Mouse (Mus musculus) adrenal gland, adult 18-20 months (tissue): ENCODE measurements around the gene Arvcf. TPM values are rescaled to one million over a fixed set of nuclear protein-coding genes. Genes with fewer than 3 reads are reported as not detected.

ENCODE experiments used
- DNase-seq, 2 experiments: peaks; one replicate each; pipeline ENCODE4 v3.0.0; 2021 to 2022; ENCODE audit warnings: low spot score in 2 of 2
- total RNA-seq, 2 experiments: library from RNA; stranded (reverse); gene quantifications; 1 replicate in 1 of 2; 2 replicates in 1 of 2; pipeline ENCODE4 v1.2.3; 2021

Gene Arvcf
- total RNA-seq, 2 experiments from 2014 or later: 26.6 to 27.5 TPM

DNA sequence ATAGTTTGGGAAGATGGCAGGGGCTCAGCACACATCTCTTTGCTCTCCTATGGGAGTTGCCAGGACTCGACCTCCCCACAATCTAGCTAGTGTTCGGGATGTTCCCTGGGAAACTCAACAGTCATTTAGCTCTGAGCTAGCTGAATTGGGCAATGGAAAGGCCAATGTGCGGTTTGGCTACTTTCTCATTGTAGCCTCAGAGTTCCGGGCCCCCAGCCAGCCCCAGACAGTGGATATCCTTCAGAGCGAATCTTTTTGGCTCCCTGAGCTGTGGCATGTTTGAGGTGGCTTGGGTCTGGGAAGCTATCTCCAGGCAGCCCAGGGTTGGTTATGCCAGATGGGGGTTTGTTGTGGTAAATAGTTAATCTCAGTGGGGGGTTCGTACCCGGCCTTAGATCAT is 38.5 kb downstream of the Arvcf start:
- no peak for DNase-seq

DNA sequence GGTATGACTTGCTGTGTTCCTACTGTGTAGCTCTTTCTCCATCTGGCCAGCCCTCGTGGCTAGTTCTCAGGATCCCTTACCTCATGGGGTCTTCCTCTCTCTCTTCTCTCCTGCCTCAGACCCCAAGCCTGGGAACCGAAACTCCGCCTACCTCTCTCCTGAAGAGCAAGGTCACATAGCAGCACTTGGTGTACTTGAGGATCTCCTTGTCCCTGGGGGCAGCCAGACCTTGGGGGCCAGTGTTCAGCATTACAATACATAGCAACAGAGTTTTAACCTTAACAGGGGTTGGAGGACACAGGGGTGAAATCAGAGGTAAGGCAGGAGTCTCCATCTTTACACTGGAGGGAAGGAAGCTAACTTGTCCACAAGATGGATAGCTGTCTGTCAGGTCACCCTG is 39.0 kb downstream of the Arvcf start:
- no peak for DNase-seq

DNA sequence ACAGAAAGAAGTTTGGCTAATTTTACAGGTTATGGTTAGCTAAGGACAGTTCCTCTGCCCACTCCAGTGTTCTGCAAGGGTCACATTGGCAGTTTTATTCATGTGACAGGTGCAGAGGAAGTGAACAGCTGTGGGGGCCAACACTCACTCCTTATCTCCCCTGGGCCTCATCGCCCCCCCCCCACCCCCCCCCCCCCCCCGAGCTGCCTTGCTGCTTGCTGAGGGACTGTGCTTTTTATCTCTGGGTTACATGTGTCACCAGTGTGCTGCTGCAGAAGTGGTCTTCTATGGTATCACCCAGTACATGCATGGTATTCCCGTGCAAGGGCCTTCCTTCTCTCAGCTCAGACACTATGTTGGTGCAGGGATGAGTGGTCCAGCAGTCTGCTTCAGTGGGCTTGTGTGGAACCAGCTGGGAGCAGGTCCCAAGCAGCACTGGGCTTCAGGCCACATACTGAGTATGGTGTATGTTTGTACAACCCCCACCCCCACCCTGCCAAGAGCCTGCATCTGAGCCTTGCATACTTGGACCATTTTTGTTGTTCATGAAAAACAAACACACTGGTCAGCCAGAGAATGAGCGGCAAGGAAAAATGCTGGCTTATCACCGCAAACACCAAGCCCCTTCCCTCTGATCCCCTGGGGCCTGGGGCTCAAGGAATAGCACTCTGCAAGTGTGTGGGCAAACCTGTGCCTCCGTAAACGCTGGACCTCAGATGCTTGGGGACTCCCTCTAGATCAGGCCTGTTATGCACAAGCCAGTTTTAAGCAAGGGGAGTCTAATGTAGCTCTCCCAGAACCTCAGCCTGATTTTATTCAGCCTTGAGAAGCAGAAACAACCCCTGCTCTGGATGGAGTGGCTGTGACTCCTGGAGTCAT is 40.0 kb downstream of the Arvcf start:
- DNase-seq: no peak

DNA sequence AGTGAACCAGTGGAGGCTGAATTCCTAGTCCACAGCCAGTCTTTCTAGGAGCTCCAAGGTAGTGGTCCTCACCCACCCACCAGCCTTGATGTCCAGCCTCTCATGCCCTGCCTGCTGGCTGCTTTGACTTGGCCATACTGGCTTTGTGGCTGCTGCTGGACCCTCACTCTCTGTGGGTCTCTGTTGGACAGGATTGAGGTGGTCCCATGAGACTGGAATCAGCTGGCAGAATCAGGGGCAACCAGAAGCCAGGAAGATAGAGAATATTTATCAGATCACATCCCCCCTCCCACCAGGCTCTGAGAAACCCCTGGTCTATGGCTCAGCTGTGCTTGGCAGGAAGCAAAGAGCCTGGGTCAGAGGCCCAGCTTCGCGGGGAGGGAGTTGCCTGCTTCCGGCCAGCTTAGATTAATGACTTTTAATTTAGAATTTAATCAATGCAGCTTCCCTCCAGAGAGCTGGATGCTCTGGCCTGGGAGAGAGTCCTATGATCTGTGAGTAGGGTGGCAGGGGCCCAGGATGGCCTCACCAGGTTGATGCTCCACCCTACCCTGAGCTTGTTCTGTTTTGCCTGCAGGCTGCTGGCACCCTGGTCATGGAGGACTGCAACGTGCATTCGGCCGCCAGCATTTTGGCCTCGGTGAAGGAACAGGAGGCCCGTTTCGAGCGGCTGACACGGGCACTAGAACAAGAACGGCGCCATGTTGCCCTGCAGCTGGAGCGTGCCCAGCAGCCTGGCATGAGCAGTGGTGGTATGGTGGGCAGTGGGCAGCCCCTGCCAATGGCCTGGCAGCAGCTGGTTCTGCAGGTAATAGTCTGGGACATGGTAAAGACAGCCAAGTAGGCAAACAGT is 40.8 kb downstream of the Arvcf start:
- DNase-seq: no peak

- DNase-seq: no peak
Measured at GRCm38 (mm10) chr16:18390399-18390798, 42.4 kb downstream of the Arvcf start.

- no peak for DNase-seq
Measured at GRCm38 (mm10) chr16:18391127-18391526, 43.1 kb downstream of the Arvcf start.

DNA sequence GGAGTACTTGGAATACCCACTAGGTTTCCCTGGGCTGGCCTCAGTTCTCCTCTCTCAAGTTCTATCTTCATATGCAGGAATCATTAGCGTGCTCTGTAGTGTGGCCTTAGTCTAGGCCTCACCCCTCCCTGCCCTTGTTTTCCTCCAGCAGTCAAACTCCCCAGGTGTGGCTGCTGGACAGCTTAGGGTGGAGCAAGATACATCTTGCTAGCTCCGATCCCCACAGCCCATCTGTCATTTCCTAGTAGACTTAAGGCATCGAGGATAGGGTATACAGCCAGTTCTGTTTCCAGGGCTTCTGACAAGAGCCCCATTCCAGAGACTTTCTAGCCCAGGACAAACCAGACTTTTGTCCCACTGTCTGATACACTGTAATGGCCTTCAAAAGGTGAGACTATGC is 43.7 kb downstream of the Arvcf start:
- DNase-seq: no peak

GRCm38 (mm10) chr16:18392469-18393426 is 44.8 kb downstream of the Arvcf start:
- peak; percentile 85 to 87 for DNase-seq

DNA sequence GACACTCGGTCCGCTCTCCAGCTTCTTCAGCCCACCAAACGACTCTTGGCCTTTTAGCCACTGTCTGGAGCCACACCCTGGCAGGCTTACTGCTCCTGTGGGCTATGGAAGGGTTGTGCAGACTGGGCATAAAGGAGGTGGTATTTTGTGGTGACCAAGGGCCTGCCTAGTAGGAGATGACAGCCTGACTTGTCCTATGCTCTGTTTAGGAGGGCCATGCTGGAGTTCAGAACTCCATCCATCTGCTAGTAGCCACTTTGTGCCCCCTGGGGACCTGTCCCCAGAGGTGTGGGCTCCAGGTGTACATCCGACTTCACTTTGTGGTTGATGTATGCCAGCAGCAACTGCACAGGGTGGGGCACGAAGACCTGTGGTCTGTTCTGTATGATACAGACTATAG is 45.6 kb downstream of the Arvcf start:
- DNase-seq: no peak

DNA sequence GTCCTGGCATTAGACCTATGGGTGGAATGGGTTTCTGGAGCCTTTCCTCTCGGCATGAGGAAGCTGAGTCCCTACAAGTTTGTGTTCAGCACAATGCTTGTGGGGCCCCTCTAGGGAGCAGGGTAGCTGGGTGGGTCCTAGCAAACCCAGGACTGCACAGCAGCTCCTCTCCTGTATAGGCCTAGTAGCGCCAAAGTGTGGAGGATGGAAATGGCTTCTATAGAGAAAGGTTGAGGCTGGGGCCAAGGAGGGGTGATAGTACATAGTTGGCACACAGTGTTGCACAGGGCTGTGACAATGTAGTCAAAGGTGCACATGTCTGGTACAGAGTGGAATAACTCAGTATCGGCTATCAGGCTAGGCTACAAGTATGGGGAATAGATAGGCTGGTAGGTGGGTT is 46.1 kb downstream of the Arvcf start:
- DNase-seq: no peak

DNA sequence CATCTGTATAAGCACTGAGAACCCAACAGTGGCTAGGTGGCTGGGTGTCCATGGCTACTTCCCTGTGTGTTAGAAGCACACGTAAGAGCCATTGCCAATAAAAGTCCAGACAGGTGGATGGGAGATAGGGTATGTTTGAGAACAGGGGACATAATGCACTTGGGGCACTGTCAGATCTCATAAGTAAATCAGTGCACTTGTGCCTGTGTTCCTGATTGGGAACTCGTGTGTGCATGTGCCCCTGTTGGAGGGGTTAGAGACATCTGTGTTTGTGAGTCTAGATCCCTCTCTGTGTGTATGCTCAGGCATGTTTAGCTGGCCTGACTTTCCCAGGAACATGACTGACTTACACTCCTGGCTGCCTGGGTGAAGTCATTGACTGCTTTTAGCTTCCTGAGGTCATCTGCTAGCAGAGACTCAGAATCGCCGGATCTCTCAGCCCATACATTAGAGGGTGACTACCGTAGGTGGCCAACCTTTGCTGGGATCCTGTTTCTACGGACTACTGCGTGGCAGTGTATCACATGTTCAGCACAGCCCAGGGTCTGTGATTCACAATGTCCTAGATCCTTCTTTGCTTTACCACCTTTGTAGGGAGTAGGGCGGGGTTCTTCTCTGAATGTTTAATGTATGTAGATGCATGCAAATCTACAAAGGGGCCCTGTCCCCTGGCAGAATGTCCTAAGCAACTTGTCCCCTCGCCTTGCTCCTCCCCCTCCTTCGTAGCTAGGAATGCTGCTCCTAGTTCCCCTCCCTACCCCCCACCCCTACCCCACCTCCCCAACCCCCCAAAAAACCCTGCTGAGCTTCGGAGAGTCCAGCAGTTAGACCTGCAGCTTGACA is 47.0 kb downstream of the Arvcf start:
- no peak for DNase-seq

DNA sequence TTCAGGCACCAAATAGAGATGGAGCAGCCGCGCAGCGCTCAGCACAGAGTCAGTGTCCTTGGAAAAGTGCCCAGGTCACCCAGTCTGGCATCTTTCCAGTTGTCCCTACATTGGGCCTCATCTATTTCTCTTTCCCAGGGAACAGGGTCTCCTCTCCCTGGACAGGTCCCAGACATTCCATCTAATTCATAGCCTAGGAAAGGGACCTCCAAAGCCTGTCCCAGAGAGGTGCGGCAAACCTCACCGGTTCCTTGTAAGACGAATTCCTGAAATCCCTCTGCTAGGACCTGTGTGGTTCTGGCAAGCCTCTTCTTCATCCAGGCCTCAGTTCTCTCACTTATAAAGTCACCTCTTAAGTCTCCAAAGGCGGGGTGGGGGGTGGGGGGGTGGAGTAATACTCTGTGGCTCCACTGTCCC is 47.6 kb downstream of the Arvcf start:
- DNase-seq: peak; percentile 69 to 78

DNA sequence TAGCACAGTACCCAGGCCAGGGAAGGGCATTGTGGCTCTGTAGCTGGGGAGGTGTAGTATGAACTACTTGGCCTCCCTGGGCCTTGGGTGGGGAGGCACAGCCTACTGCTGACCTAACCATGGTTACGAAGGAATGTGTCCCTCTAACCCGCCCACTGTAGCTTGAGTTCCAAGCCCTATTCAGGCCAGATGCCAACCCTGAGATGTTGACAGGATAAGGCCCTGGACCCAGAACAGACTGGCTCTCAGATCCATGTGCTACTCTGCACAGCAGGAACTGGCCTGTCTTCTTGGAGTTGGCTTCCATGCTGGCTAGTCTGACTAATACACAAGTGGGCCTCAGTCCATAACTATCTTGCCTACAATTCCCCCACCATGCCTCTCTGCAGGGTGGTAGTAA is 48.2 kb downstream of the Arvcf start:
- no peak for DNase-seq

DNA sequence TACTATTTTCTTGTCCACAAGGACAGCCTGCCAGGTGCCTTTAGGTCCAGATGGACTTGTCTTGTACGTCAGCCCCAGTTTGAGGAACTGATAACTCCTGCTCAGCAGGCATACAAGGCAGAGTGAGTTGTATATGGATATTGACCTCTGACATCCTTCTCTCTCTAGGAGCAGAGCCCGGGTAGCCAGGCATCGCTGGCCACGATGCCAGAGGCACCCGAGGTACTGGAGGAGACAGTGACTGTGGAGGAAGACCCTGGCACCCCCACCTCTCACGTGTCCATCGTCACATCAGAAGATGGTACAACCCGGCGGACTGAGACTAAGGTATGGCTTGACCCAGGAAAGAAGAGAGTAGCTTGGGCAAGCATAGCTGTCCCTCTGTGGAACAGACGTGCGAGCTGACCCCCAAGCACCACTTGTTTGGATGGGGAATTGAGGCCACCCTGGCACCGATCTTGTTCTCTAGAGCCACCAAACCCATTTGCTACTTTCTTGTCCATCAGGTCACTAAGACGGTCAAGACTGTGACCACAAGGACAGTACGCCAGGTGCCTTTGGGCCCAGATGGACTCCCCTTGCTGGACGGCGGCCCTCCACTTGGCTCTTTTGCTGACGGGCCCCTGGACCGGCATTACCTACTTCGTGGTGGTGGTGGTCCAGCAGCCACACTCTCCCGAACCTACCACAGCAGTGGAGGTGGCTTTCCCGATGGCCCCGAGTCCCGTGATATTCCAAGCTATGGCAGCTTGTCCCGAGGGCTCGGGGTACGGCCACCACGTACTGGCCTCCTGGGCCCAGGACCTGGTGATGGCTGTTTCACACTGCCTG is 49.0 kb downstream of the Arvcf start:
- no peak for DNase-seq

GRCm38 (mm10) chr16:18400028-18400427 is 52.0 kb downstream of the Arvcf start:
- no peak for DNase-seq

DNA sequence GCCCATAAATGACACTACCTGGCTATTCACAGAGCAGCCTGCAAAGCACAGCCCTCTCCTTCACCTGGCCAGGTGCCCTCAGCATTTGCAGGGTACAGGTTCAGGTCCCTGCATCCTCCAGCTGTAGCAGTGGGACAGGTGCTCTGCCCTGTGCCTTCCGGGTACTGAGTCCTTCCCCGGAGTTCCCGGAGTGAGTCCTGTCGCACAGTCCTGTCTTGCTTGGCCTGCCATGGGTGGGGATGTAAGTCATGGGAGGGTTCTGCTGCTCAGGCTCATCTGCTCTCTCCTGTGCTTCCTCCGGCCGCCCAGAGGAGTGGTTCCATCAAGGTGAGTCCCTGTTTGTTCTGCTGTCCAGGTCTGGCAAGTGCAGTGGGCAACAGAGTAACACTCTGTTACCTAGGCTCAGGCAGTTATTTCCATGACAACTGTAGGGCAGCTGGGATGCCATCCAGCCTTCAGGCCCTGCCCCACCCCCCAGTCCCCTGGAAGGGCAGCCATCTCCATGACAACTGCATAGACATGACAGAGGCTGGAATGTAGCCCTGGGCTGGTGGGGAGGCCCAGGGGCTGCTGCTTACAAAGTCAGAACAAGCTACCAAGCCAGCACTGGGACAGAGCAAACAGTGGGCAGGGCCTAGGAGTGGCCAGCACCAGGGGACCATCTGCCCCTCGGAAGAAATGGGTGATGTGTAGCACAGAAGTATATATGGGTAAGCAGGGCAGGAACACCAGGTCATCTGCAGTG is 52.7 kb downstream of the Arvcf start:
- no peak for DNase-seq

- no peak for DNase-seq
Measured at GRCm38 (mm10) chr16:18403285-18403684, 55.3 kb downstream of the Arvcf start.

GRCm38 (mm10) chr16:18405091-18405854 is 57.3 kb downstream of the Arvcf start:
- no peak for DNase-seq
